Mouse (Mus musculus) embryonic facial prominence, embryonic 10.5 days (tissue): ENCODE data around the gene Tgm2. TPM values are rescaled to one million over a fixed set of nuclear protein-coding genes. Genes with fewer than 3 reads are reported as not detected.
A peak's percentile ranks its signal among the peaks of the same experiment; 100 is the strongest.

ENCODE experiments used
- DNase-seq: peaks from one replicate; pipeline ENCODE4 v3.0.0-alpha.2; 2017; ENCODE audit warnings: low spot score
- H3K27ac ChIP-seq: fragments of 300-500 bp; sonication (generic); replicated peaks from 2 replicates; pipeline ENCODE4 v1.5.1; 2016; ENCODE audit warnings: mild to moderate bottlenecking
- H3K27me3 ChIP-seq: fragments of 300-500 bp; sonication (generic); replicated peaks from 2 replicates; pipeline ENCODE4 v1.6.1; 2016; ENCODE audit warnings: low read depth, mild to moderate bottlenecking; ENCODE audit not compliant: poor library complexity, severe bottlenecking
- H3K36me3 ChIP-seq: fragments of 300-500 bp; sonication (generic); replicated peaks from 2 replicates; pipeline ENCODE4 v1.6.1; 2016; ENCODE audit warnings: mild to moderate bottlenecking, moderate library complexity
- H3K4me1 ChIP-seq: fragments of 300-500 bp; sonication (generic); 2 replicates; pipeline ENCODE4 v1.6.1; 2016
- H3K4me3 ChIP-seq: fragments of 300-500 bp; sonication (generic); 2 replicates; pipeline ENCODE4 v1.5.1; 2016; ENCODE audit warnings: mild to moderate bottlenecking, moderate library complexity
- H3K9me3 ChIP-seq: fragments of 300-500 bp; sonication (generic); 2 replicates; pipeline ENCODE4 v1.6.1; 2016; ENCODE audit warnings: mild to moderate bottlenecking
- WGBS: fragments of 180-500 bp; shearing (Covaris S2); methylation state at CpG from one replicate; pipeline ENCODE4 v1.1.7; 2016; 5-methylcytosine and 5-hydroxymethylcytosine counted together
- polyA plus RNA-seq: library from polyadenylated mRNA; unstranded; fragments of >200 nt; fragmentation: Nextera tagmentation; extraction: Ambion mirVana; gene quantifications from 2 replicates; pipeline ENCODE4 v1.2.1, GENCODE M21; 2016

Tgm2 gene
- polyA plus RNA-seq: 6.4 and 7.8 TPM in 2 replicates

DNA sequence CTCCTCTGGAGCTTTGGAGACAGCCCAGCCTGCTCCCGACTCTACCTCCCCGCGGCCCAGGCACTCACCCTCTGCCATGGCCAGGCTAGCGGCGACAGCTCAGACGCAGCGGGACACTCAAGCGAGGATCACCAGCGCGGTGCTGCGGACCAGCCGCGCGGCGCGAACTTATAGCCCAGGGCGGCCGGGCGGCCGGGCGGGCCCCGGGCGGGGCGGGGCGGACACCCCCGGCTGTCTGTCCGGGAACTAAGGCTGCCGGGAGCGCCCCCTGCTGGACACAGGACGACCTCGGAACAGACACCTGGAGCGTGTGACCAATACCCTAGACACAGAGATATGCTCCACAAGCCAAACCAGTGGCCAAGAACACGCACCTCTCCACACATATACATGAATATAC, at the start of gene Tgm2:
Gene Tgm2 (minus strand): TSS at position 214 of the 400 bp plus-strand sequence.
- peaks cover 31% of the 10 kb centered on the region for H3K4me1 ChIP-seq
- H3K27me3 ChIP-seq: peaks cover 40% of the 10 kb centered on the region
- H3K4me3 ChIP-seq: peak within 1 kb of the TSS; percentile 61
- DNase-seq: peak; percentile 88
- H3K27ac ChIP-seq: peak within 1 kb of the TSS; percentile 76; the same call in 1 of the 2 replicates
- peaks cover 5% of the 10 kb centered on the region; the same call in 1 of the 2 replicates for H3K9me3 ChIP-seq
- under 1% methylated on average over 33 of the region's 33 CpGs for WGBS
- no peaks in the 10 kb centered on the region for H3K36me3 ChIP-seq

DNA sequence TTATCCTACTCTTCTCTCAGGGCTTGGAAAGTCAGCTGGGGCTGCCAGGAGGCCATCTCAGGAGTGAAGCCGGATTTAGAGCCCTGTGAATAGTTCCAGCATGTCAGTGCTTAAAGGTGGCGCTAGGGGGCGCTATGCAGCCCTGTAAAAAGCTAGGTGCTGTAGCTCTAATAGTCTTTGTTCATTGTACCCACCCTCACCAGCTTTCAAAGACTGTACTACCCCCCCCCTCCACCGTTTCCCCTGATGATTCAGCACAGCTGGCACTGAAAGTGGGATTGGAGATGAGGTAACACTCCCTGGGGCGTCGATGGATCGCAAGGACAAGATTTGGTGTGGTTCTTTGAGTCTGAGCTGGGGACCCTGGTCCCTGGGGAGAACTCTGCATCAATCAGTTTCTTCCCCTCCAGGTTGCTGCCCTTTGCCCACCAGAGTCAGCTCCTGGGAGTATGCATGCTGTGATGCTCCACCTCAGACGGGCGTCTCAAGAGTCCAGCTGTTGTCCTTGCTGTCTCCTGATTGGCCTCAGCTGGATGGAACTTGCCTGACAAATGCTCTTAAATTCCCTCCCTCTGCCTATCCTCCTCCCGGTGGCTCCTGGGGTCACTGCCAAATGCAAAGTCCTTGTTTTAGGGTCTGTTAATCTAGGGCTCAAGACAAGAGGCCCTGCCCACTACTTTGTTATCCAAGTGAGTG, 48.9 kb upstream of the Tgm2 start:
- Histone ChIP-seq H3K27me3 (peaks cover 2% of the 10 kb centered on the region), H3K4me3 (no peak overlapping the region), H3K27ac (peak overlapping the region; percentile 41), H3K36me3 (0 out of 2 replicates have a peak, but pooled peaks cover 3% of the 10 kb centered on the region), H3K4me1 (peaks cover 29% of the 10 kb centered on the region), H3K9me3 (no peaks in the 10 kb centered on the region)
- DNase-seq: peak; percentile 64
- WGBS: 19% methylated on average over 10 of the region's 10 CpGs

DNA sequence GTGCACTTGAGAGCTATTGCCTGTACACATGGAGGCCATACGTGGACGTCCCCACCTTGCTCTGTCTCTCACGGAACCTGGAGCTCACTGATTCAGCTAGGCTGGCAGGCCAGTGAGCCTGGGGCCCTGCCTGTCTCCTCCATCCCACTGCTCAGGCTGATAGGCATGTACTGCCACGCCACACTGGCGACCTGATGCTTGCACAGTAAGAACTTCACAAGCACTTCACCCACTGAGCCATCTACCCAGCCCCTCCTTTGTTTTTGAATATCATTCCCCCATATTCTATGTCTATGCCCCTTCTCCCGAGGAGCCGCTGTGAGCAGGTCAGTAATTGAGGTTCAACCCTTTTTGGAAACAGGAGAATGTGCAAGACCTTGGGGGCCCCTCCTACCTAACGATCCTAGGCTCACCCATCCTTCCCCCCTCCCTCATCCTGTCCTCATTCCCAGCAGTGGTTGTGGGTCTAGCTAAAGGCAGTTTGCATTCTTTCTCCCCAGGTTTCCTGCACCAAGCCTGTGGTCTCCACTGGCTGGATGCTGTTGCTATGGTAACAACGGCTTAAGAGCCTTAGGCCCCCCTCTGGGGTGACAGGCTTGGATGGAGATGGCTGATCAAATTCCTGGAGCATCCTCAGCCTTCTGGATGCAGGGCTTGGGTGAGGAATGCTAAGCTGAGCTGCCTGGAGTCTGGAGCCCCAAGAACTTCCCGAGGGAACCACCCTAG, 47.5 kb upstream of the Tgm2 start:
- no peak overlapping the region for H3K4me3 ChIP-seq
- H3K27ac ChIP-seq: no peak overlapping the region; the same call in 1 of the 2 replicates
- 0 out of 2 replicates have a peak, but pooled peaks cover 3% of the 10 kb centered on the region for H3K36me3 ChIP-seq
- H3K9me3 ChIP-seq: no peaks in the 10 kb centered on the region
- peaks cover 23% of the 10 kb centered on the region for H3K4me1 ChIP-seq
- peaks cover 2% of the 10 kb centered on the region for H3K27me3 ChIP-seq
- WGBS: 29% methylated on average over 10 of the region's 10 CpGs
- DNase-seq: no peak

DNA sequence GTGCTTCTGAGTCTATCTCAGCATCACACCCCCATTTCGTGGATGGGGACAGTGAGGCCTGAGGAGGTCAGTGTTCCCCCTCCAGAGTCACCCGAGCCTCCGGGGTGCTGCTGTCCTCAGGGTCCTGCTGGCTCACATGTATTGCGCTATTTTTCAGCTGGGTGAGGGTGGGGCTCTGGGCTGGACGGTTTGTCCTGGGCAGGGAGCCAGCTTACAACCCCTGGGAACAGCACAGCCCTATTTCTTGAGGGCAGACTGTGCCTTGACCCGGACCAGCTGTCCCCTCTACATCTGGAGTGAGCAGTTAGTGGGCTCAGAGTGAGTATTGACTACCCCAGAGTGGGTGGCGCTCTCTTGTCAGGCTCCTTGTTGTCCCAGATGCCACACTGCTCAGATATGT, 44.9 kb upstream of the Tgm2 start:
- DNase-seq: no peak
- H3K27me3 ChIP-seq: peaks cover 2% of the 10 kb centered on the region
- H3K27ac ChIP-seq: no peak overlapping the region; the same call in 1 of the 2 replicates
- WGBS: 82% methylated on average over 7 of the region's 7 CpGs
- no peak overlapping the region for H3K4me3 ChIP-seq
- H3K9me3 ChIP-seq: no peaks in the 10 kb centered on the region
- peaks cover 30% of the 10 kb centered on the region for H3K4me1 ChIP-seq
- H3K36me3 ChIP-seq: 0 out of 2 replicates have a peak, but pooled peaks cover 3% of the 10 kb centered on the region

DNA sequence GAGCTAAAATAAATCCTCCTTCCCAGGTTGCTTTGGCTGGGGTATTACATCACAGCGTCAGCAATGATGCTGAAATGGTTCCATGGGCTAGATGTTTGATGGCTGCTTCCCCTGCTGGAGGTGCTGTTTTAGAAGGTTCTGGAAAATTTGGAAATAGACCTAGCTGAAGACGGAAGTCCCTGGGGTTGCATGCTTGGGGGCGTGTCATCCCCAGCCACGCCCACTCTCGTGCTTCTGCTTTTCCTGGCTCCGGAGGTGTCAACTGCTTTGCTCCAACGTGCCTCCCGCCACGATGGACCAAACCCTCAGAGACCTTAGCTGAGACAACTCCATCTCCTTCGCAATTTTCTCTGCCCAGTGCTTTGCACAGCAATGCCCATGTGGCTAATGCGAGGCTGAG, 43.2 kb upstream of the Tgm2 start:
- Histone ChIP-seq H3K27me3 (peaks cover 2% of the 10 kb centered on the region), H3K9me3 (no peaks in the 10 kb centered on the region), H3K4me3 (no peak overlapping the region), H3K4me1 (peaks cover 21% of the 10 kb centered on the region), H3K27ac (no peak overlapping the region), H3K36me3 (no peaks in the 10 kb centered on the region)
- 79% methylated on average over 11 of the region's 11 CpGs for WGBS
- no peak for DNase-seq

DNA sequence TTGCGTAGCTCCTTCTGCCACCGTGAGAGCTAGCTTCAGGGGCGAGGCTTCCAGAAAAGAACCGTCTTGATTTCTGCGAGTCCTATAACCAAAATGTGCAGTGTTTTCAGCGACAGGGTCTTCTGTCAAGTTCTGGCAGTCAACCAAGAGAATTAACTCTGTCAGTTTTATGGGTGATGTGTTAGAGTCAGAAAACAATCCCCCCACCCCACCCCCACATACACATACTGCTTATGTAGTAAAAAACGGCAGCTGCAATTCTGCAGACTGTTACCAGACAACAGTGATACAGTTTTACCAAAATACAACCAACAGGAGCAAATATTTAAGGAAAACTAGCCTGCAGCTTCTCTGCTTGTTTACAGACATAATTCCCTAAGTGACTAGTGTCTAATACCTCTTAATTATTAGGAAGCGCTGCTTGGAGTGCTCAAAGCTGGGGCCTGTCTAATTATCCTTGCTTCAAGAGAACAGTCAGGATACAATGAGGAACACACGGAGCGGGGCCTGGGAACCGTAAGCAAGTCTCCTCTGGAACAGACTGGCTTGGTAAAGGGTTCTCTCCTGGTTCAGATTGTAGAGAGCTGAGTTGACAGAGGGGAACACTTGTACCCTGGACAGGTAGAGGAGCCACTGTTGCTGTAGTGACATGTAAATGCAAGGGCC, 40.1 kb upstream of the Tgm2 start:
- Histone ChIP-seq H3K36me3 (no peaks in the 10 kb centered on the region), H3K27ac (no peak overlapping the region), H3K27me3 (0 out of 2 replicates have a peak, but pooled peaks cover 4% of the 10 kb centered on the region), H3K4me1 (0 out of 2 replicates have a peak, but pooled peaks cover 7% of the 10 kb centered on the region), H3K4me3 (no peak overlapping the region), H3K9me3 (no peaks in the 10 kb centered on the region)
- no peak for DNase-seq
- WGBS: 73% methylated on average over 11 of the region's 11 CpGs

DNA sequence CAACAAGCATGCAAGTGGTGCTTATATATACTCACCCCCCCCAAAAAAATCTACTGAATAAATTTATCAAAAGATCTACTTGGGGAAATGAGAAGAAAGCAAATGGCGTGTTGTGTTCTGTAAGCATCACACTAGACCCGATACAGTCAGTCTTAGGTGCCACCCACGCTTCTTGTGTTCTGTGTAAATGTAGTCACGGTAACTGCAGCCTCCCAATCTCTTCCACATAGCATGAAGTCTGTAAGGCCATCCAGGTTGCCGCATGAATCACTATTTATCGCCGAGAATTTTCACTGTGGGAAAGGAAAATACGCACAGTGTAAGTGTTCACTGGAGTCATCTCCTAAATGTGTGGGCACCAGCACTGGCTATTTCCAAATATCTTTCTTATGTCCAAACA, 37.0 kb upstream of the Tgm2 start:
- Histone ChIP-seq H3K36me3 (no peaks in the 10 kb centered on the region), H3K9me3 (no peaks in the 10 kb centered on the region), H3K4me1 (peaks cover 23% of the 10 kb centered on the region), H3K27me3 (0 out of 2 replicates have a peak, but pooled peaks cover 10% of the 10 kb centered on the region), H3K4me3 (no peak overlapping the region), H3K27ac (no peak overlapping the region)
- 91% methylated on average over 8 of the region's 8 CpGs for WGBS
- DNase-seq: no peak

DNA sequence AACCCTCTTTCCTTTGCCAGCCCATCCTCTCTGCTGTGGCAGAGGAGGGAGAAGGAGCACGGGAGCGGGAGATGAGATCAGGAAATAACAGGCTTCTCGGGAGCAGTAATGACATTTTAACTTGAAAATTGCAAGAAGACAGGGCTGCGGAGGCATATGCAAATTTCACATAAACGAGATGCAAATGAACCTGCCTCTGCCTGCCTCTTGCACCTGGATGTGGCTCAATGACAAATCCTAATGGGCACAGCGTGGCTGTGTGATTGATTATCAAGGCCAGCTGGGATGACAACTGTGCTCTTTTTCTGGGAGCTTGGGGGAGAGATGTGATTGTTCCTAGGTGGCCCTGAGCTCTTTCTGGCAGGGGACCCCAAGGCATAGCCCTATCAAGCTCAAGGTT, 35.7 kb upstream of the Tgm2 start:
- 64% methylated on average over 6 of the region's 6 CpGs for WGBS
- no peak overlapping the region for H3K4me3 ChIP-seq
- H3K27me3 ChIP-seq: 0 out of 2 replicates have a peak, but pooled peaks cover 10% of the 10 kb centered on the region
- no peak overlapping the region for H3K27ac ChIP-seq
- peaks cover 28% of the 10 kb centered on the region for H3K4me1 ChIP-seq
- DNase-seq: no peak
- no peaks in the 10 kb centered on the region for H3K9me3 ChIP-seq
- H3K36me3 ChIP-seq: no peaks in the 10 kb centered on the region

DNA sequence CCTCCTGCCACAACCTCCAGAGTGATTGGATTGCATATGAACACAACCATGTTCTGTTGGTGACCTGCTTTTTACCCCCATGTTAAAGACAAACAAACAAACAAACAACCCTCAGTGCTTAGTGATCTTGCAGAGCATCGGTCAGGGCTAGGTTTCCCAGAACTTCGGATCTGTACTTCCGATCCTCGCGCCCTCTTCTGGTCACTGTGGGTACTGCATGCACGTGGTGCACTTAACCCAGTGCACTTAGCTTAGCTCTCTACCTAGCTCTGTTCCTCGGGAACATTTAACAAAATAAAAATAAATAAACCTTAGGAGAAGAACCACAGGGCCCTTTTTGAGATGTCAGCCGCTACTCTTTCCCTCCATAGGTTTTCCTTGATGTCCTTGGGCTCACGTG, 34.6 kb upstream of the Tgm2 start:
- Histone ChIP-seq H3K27ac (no peak overlapping the region), H3K9me3 (no peaks in the 10 kb centered on the region), H3K27me3 (0 out of 2 replicates have a peak, but pooled peaks cover 10% of the 10 kb centered on the region), H3K4me1 (peaks cover 24% of the 10 kb centered on the region), H3K4me3 (no peak overlapping the region), H3K36me3 (no peaks in the 10 kb centered on the region)
- WGBS: 43% methylated on average over 9 of the region's 9 CpGs
- DNase-seq: peak; percentile 76

DNA sequence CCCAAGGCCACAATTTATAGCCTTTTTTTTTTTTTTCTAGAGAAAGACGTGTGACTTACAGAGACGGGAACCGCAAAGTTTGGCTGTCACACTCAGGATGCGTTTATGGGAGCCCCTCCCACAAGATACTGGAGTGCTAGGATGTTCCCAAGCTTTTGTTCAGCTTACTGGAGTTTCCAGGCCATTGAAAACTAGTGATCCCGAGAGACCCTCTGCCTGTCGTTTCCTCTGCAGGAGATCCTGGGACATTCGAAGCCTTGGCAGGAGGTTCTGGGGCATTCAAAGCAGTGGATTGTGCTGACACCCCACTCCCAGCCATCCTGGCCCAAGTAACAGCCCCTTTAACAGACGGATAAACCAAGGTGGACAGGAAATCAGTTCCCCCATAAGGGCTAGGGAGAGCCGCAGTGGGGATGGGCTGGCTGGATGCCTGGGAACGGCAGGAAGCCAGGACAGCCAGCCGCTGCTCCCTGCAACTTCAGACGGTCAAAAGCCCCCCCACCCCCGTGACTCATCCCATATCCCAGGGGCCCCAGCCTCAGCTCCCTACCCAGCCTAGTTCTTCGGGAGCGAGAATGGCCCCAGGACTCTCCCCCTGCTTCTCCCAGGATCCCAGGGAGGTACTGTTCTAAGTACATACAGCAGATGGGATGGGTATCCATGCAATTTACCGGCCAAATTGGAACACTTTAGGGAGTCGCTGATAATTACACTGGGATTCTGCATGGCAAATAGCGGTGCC, 33.3 kb upstream of the Tgm2 start:
- 0 out of 2 replicates have a peak, but pooled peaks cover 10% of the 10 kb centered on the region for H3K27me3 ChIP-seq
- 24% methylated on average over 18 of the region's 18 CpGs for WGBS
- H3K9me3 ChIP-seq: no peaks in the 10 kb centered on the region
- peak overlapping the region; percentile 62; the same call in 1 of the 2 replicates for H3K27ac ChIP-seq
- H3K4me3 ChIP-seq: peak overlapping the region; percentile 55
- peaks cover 29% of the 10 kb centered on the region for H3K4me1 ChIP-seq
- no peaks in the 10 kb centered on the region for H3K36me3 ChIP-seq
- no peak for DNase-seq

DNA sequence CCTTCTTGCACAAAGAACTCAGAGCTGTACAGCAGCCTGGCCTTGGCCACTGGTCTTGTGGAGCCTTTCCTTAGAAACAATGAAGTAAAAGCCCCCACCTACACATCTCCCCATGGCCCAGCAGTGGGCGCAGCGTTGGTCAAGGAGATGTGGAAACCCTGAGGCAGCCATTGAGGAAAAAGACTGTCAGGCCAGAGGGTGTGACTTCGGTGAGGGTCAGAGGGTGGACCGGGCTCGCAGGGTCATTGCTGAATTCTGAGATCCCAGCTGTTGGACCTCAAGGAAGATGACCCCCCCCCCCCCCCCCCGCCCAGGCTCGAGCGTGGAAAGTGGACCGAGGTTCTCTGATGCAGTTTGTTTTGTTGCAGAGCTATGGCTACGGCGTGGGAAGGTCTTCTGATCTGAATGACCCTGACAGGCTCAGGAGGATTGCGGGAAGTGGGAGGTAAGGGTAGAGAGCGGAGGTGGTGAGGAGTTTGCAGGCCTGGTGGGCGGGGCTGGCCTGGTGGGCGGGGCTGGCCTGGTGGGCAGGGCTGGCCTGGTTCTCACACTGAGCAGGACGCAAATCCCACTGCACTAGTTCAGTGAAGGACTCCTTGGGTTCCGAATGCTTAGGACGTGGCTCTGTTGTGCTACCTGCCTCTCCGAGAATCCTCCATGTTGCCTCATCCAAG, 32.6 kb upstream of the Tgm2 start:
- peak overlapping the region; percentile 55 for H3K4me3 ChIP-seq
- H3K9me3 ChIP-seq: no peaks in the 10 kb centered on the region
- peak; percentile 89 for DNase-seq
- 0 out of 2 replicates have a peak, but pooled peaks cover 10% of the 10 kb centered on the region for H3K27me3 ChIP-seq
- peaks cover 29% of the 10 kb centered on the region for H3K4me1 ChIP-seq
- peak overlapping the region; percentile 62 for H3K27ac ChIP-seq
- no peaks in the 10 kb centered on the region for H3K36me3 ChIP-seq
- 9% methylated on average over 19 of the region's 19 CpGs for WGBS
